Mouse (Mus musculus): Measurements from ENCODE around the gene Dok4.

- TF ChIP-seq CTCF (IDR thresholded peaks at IDR 0.05; ENCODE audit: extremely low read depth, insufficient read depth, insufficient read length, insufficient replicate concordance) (peak; percentile 83; the same call in 1 of the 2 replicates), POLR2A (IDR thresholded peaks at IDR 0.05; ENCODE audit: low read depth, low read length) (no peak)
These were observed 32.7 kb upstream of the Dok4 start for GRCm38 (mm10) chr8:94908847-94909246.
